Mouse (Mus musculus): ENCODE results near the gene Elmod2.
"Not testable (repeated sequence)": the region's sequence is repeated elsewhere in the genome, so short reads cannot be mapped to it uniquely, and the experiment has no call there.

The Elmod2 gene

GRCm38 (mm10) chr8:83331899-83332697 lies at the start of gene Elmod2:
Gene Elmod2, minus strand, starts transcription at chr8:83332486.
- peak; percentile 98 for DNase-seq

DNA sequence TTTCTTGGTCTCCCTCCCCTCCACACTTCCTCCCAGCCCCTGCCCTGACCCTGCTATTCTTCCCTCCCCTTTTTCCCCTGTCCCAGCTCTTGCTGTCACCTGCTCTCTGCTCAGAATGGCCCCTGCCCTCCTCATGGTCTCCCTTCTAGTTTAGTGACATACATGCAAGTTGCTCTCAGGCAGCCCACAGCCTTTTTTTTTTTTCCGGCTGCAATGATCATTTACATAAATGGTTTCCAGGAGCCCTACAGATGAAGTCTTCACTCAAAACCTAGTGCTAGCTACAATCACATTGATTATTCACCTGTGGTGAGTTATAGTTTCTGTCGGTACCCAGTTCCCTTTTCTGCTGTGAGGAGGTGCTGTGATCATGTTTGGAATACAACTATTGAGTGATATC lies 48.7 kb upstream of the Elmod2 start:
- DNase-seq = no peak

- no peak for DNase-seq
Measured at GRCm38 (mm10) chr8:83380141-83380540, 47.9 kb upstream of the Elmod2 start.

- no peak for DNase-seq
Measured at GRCm38 (mm10) chr8:83377231-83377630, 44.9 kb upstream of the Elmod2 start.

DNA sequence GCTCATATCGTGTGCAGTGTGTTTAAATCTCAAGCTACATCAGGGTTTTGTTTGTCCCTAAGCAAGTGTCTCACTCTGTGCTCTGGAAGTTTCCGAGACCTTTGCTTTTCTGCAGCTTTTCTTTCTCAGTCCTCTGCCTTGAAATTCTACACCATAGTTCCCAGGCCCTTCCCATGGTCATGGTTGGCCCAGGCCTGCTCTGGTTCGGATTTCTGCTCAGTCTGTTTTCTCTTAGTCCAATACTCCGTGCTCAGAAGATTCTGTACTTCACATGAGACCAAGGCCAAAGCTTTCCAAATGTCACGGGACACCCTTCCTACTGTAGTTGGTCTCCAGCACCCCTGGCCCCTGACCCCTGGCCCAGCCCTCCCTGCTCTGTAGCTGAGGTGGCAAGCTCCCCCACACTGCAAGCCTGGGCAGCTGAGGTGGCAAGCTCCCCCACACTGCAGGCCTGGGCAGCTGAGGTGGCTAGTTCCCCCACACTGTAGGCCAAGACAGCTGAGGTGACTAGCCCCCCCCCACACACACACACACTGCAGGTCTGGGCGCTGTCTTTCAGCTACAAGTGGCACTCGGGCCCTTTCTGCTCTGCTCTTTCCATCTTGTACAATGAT lies 31.0 kb upstream of the Elmod2 start:
- DNase-seq = no peak

GRCm38 (mm10) chr8:83351315-83351714 lies 19.0 kb upstream of the Elmod2 start:
- DNase-seq = no peak

DNA sequence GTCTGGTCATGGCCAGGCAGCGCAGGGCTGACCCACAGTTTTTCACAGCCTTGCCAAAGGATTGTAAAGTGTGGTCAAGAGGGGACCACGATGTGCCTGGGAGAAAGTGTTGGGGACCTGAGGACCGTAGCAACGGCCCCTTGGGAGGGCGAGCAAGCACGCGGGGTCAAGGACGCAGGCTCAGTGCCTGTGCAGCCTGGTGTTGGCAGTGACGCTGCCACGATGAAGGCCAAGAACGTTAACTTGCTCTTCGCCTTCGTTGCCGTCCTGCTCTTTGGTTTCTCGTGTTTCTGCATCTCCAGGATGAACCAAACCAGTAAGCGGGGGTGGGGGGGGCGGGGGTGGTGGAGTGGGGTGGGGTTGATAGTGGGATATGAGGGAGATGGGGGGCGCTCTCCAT lies 16.0 kb upstream of the Elmod2 start, which contains the start of gene Mgat4d:
Gene Mgat4d (plus strand): TSS at position 209 of the 400 bp plus-strand sequence.
- DNase-seq = no peak

DNA sequence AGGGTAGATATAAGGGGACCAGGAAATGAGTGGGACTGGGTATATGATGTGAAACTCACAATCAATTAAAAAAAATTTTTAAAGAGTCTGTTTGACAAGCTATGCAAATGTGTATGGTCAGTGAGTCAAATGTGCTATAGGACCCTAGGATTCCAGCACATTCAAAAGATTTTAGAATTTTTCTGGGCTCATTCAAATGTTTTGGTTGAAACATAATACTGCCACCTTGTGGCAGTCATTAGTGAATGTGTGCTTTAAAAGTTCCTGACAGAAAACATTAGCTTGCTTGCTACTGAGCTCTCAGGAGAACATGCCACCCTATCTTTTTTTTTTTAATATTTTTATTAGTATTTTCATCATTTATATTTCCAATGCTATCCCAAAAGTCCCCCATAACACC lies 10.4 kb upstream of the Elmod2 start:
- DNase-seq = peak; percentile 60

DNA sequence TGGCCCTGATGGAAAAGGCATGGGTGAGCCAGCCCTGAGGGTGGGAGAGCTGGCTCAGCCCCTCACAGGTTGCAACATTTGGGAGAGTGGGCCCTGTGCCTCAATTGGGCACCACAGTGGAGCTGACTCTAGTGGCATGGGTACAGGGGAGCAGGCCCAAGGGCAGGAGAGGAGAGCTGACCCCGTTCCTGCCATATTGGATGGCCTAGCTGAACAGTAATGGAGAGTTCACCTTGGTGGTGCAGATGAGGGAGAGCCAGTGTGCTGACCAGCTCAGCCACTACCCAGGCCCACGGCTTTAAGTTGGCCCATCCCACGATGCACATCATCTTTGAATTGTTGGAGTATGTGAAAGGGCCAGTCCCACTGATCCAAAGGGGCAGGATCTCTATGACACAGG lies 9.8 kb upstream of the Elmod2 start:
- no peak for DNase-seq

DNA sequence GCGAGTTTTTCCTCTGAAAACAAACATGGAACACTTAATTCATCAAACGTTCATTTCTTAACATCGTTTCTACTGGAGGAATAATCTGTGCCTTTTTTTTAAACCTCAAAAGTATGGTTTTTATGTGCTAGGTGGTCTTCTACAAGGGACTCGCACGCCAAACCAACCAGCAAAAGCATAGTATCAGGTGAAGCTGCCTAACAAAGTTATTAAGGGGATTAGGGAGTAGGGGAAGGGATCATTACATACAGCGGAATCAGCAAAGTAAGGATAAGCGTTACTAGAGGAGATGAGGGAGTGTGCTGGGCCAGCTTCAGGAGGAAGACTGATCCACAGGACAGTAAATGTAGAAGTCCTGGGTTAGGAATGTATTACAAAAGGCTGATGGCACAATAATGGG lies 578 bp upstream of the Elmod2 start:
- peak; percentile 46 for DNase-seq

DNA sequence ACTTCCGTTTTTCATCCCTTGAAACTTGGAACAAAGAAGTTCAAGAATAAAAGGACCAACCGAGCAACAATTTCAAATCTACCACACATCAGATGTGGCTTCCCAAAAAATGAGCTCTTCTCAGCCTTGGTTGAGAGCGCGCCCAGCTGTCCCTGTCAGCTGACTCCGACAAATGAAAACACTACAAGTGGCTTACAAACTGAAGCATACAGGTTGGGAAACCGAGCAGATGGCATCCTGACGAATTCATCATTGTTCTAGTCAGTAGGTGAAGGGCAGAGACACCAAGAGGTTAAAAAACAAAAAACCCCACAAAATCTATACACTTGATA lies 753 bp downstream of the Elmod2 start:
- peak; percentile 61 for DNase-seq

- DNase-seq = no peak
Measured at GRCm38 (mm10) chr8:83327889-83328288, 4.4 kb downstream of the Elmod2 start.

GRCm38 (mm10) chr8:83323056-83323455 lies 9.2 kb downstream of the Elmod2 start:
- no peak for DNase-seq

GRCm38 (mm10) chr8:83322374-83322773 lies 9.9 kb downstream of the Elmod2 start:
- no peak for DNase-seq

DNA sequence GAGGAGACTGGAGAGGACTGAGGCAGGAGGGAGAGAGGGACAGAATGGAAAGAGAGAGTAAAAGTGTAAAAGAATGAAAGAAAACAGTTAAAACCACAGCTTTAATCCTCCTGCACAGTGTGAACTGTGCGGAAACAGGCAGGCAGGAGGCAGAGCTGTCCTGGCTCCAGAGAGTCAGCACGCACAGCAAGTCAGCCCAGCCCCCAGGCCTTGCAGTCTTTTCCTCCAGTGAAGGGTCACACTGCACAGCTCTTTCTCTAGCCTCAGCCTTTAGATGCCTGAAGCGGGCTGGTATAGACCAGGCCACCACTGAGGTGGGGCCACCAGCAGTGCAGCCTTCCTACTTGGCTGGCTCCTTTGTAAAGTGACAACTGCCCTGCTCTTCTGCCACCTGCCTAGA lies 11.7 kb downstream of the Elmod2 start:
- no peak for DNase-seq

DNA sequence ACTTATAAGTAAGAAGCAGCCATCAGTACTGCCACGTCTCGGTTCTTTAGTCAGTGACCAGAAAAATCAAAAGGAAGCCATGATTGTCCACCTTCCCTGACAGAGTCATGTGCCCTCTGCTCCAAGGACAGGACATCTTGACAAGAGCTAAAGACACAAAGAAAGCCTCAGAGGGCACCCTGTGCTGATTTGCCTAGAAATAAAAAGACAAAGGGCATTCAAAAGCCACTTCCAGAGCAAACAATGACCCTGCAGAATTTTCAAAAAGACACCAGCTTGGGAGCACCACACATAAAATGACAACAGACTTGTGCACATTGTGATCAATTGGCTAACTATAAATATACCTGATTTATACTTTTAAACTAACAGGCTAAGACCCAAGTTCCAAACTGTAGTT lies 16.6 kb downstream of the Elmod2 start:
- DNase-seq = no peak

- not testable (repeated sequence) for DNase-seq
Measured at GRCm38 (mm10) chr8:83315084-83315483, 17.2 kb downstream of the Elmod2 start.

DNA sequence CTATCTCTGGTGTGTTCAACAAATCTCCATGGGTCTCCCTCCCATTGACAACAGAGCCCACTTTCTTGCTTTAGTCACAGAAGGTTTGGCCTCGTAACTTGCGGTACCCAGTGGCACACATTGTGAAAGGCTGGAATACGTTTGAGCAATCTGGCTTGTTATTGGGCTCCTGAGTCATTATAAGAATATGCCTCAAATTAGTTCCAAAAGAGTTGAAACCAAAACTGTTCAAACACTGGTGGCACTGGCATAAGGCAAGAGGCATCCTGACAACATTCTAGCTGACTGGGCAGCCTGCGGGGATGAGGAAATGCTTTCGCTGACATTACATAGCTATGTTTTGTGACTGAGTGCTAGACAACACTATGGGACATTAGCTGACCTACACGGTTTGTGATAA lies 22.4 kb downstream of the Elmod2 start:
- DNase-seq = no peak

DNA sequence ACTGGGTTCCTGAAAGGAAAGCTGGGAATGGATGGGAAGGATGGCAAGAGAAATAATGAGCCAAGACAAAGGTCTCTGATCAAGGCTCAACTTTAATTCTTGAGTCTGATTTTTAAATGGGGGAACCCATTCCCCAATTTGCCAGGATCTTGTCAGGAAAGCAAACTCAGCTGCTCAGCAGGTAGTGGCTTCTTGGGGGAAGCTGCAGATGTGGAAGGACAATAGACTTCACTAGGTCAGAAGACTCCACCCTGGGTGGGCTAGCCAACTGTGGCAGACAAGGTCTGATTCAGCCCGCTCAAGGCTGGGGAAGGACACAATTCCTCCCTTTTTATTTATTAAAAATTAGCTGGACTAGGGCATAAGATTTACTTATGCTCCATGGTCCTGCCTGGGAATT lies 27.3 kb downstream of the Elmod2 start:
- no peak for DNase-seq

GRCm38 (mm10) chr8:83300135-83300534 lies 32.2 kb downstream of the Elmod2 start:
- DNase-seq = peak; percentile 12

- no peak for DNase-seq
Measured at GRCm38 (mm10) chr8:83297375-83297774, 34.9 kb downstream of the Elmod2 start.

DNA sequence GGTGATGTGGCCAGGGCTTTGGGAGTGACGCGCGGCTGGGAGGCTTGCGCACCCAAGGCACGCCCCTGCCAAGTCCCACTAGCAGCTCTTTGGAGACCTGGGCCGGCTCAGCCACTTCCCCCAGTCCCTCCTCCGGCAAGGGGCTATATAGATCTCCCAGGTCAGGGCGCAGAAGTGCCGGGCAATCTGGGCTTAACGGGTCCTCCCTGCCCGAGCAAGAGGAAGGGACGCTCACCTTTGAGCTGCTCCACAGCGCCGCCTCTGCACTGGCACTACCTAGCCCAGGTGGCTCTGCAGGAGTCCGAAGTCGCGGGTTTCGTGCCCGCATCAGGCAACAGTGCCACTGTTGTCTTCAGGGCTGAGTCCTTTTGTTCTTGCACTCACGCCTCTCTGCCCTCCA lies 42.1 kb downstream of the Elmod2 start, which contains the start of gene Ucp1:
Gene Ucp1 (plus strand): TSS at position 177 of the 400 bp plus-strand sequence.
- DNase-seq = peak; percentile 18

DNA sequence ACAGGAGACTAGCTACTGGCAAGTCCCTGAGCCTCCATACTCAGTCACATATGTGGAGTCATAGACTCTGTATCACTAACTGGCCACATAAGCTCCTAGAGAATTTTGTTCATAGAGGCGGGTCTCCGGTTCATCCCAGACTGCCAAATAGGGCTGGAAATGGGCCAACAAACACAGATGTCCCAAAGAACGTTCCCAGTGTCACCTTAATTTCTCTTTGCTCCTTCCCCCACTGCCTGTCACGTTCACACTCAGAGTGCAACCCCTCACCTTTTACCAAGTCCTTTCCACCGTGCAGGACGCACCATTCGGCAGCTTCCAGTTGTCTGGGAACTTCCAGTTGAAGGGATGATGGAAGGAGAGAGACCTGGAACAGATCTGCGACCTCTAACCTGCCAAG lies 46.9 kb downstream of the Elmod2 start:
- no peak for DNase-seq

DNA sequence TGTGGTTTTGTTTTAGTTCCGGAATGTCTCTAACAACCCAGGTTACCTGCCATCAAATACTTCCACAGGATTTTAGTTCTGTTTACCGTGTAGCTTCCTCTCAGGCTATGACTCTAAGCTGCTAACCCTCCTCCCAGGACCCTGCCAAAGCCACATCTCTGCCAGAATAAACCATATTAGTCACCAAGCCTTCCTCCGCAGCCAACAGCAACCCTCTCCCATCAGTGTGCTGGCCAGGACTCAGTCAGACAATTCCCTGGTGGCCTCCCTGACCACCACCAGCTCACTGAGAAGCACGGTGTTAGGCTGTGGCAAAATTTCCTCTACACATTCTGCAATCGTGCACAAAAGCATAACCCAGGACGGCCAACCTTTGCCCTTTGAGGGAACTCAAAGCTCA lies 53.9 kb downstream of the Elmod2 start:
- no peak for DNase-seq

DNA sequence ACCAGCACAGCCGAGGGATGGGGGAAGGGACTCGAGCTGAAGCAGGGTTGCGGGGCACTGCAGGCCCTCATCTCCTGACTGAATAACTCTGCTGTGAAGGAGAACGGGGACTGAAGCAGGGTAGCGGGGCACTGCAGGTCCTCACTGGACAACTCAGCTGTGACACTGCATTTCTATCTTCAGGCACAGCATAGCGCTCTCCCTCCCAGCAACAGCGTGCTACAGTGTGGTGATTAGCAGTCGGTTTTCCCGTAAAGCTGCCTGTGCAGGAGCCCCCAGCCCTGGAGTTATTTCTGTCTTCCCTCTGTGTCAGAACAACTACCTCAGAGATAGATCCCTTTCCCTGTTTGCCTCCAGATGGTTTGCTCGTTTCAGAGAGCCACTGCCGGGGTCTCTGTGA lies 57.8 kb downstream of the Elmod2 start:
- DNase-seq = no peak
